Mouse (Mus musculus): ENCODE results near the gene Tmem51.

DNA sequence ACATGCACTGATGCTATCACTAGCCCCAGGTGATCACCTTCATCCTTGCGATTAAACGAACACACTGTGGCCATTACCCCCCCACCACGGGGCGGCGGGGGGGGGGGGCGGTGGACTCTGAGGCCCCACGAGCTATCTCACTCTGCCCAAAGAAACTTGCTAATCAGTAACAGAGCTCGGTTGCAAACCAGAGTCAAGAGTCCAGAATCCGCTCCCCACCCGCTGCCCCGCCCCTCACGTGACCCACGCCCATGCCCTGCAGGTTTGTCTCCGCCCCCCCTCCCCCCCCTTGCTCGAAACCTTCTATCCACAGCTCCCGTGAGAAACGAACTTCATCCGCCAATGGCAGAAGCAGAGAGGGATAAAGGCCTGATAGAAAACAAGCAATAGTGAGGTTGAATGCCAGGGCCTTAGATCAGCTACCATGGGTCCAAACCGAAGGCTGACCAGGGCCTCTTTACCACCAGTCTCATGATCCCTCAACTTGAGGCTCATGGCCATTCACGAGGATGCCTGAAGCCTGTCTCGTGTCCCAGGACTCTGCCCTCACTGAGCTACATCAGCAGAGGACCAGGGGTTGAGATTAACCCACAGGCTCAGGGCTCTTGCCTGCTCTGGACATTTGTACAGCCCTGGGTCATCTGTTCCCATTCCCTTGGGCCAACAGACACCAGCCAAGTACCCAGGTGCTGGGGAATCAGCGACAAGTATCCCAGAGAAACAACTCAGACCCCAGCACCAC, 31.5 kb downstream of the Tmem51 start:
- TF ChIP-seq CTCF (IDR thresholded peaks at IDR 0.05; ENCODE audit: low read depth) (no peak), EP300 (IDR thresholded peaks at IDR 0.05; ENCODE audit: low read depth) (no peak)

Measured in heart, postnatal 0 days (tissue).